Mouse (Mus musculus): ENCODE data around the gene Grb10. TPM values are rescaled to one million over a fixed set of nuclear protein-coding genes. Genes with fewer than 3 reads are reported as not detected.
A peak's percentile ranks its signal among the peaks of the same experiment; 100 is the strongest.

Grb10 gene
- total and polyA plus RNA-seq, 2 experiments from 2014 or later = 43.9 to 94.0 TPM

DNA sequence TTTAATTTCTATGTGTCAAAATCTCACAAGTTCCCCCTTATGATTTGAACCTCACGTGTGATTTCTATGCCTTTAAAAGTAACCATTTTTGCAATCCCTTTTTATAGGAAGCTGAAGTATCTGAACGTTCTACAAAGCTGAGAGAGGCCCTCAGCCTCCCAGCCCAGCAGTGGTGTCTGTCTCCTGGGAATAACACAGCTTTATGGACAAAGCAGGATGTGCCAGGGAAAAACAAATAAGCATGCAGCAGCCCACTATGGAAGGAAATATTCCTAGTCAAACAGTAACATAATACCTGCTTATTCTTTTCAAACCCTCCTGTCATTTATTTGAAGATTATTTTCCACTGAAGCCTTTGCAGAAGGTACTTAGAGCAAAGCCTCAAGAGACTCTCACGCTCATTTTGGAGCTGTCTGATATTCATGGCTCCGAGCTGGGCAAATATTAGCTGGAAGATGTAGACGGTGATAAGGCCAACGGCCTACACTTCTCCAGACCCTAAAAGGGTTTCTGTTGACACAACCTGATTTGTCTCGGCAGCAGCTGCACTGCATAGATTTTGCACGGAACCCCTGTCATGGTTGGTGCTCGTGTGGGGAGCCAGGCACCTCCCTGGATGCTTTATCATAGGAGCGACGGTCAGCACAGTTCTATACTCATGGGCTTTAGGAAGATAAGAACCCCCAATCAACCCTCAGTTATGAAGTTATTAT lies 153.8 kb downstream of the Grb10 start:
- DNase-seq (ENCODE audit: low spot score) (no peak), ATAC-seq (ENCODE audit: low FRiP score) (no peak)
- WGBS = 29% methylated on average over 11 of the region's 11 CpGs
- Histone ChIP-seq H3K4me1 (ENCODE audit: insufficient read depth, low read length) (0 out of 2 replicates have a peak, but pooled peaks cover under 1% of the 10 kb centered on the region), H3K4me2 (ENCODE audit: low read depth, low read length, poor library complexity, severe bottlenecking) (no peak overlapping the region), H3K27me3 (ENCODE audit: insufficient read depth, low read length) (no peaks in the 10 kb centered on the region), H3K9ac (replicated peaks; ENCODE audit: low read length, poor library complexity, severe bottlenecking) (0 out of 2 replicates have a peak overlapping the region, but pooled peaks have one; percentile 33), H3K9me3 (ENCODE audit: low read length) (no peaks in the 10 kb centered on the region), H3K4me3 (ENCODE audit: low read depth, low read length) (no peak overlapping the region), H3K27ac (ENCODE audit: low read depth, low read length) (no peak overlapping the region), H3K36me3 (ENCODE audit: insufficient read depth, low read length) (no peaks in the 10 kb centered on the region)
- TF ChIP-seq CTCF (IDR thresholded peaks at IDR 0.05) = no peak

DNA sequence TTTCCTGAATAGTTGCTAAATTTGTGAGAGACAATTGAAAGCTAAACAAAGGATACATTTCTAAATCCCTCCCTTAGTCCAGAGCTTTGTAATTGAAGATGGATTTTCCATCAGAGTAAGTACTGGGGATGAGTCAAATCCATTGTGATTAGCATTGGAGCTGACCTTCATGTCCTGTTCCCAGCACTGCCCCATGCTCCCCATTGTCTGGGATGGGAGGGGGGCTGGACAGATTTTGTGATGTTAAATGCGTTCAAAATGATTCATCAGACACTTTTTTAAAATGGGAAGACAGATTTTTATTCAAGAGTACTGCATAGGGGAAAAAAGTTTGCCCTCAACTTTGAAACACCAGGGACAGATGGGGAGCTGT lies 156.7 kb downstream of the Grb10 start:
- WGBS = 6% methylated on average over 1 of the region's 1 CpGs
- DNase-seq (ENCODE audit: low spot score) = no peak
- TF ChIP-seq CTCF (IDR thresholded peaks at IDR 0.05) = no peak
- H3K9me3 ChIP-seq (ENCODE audit: low read length) = no peaks in the 10 kb centered on the region
- no peaks in the 10 kb centered on the region for H3K4me1 ChIP-seq (ENCODE audit: insufficient read depth, low read length)
- H3K4me3 ChIP-seq (ENCODE audit: low read depth, low read length) = no peak overlapping the region
- no peaks in the 10 kb centered on the region for H3K36me3 ChIP-seq (ENCODE audit: insufficient read depth, low read length)
- H3K27me3 ChIP-seq (ENCODE audit: insufficient read depth, low read length) = no peaks in the 10 kb centered on the region
- no peak overlapping the region for H3K4me2 ChIP-seq (ENCODE audit: low read depth, low read length, poor library complexity, severe bottlenecking)
- H3K27ac ChIP-seq (ENCODE audit: low read depth, low read length) = no peak overlapping the region
- H3K9ac ChIP-seq (replicated peaks; ENCODE audit: low read length, poor library complexity, severe bottlenecking) = no peak overlapping the region
- no peak for ATAC-seq (ENCODE audit: low FRiP score)

DNA sequence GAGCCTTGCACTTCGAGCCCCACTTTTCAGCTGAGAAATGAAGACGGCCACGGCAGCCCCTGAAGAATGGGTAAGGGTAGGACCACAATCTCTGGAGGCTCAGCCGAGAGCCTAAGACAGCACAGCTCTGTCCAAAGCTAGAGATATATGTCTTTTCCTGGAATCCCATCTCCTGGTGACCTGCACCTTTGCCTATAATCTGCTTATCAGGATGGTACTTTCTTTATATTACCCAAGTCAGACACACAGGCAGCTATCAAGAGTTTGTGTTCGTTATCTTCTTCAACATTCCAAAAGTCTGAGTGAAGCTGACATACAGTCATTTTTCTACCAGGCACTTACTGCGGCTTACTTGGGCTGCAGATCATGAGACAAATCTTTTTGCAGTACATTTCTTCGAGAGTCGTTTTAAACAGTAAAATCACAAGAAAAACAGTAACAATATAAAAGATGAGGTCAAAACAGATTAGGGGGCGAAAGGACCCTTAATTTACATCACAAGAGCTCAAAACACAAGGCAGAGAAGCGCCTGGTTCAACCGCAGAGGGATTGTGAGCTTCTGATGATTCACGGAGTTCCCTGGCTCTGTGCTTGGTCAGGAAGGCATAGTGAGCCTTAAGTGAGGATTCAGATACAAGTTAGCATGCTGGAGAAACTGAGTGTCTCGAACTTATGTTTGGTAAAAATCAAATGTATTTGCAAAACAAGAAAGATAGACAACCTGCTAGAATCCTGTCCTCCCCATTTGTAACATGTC lies 157.3 kb downstream of the Grb10 start:
- Histone ChIP-seq H3K9me3 (ENCODE audit: low read length) (no peaks in the 10 kb centered on the region), H3K4me1 (ENCODE audit: insufficient read depth, low read length) (no peaks in the 10 kb centered on the region), H3K36me3 (ENCODE audit: insufficient read depth, low read length) (no peaks in the 10 kb centered on the region), H3K4me2 (ENCODE audit: low read depth, low read length, poor library complexity, severe bottlenecking) (no peak overlapping the region), H3K4me3 (ENCODE audit: low read depth, low read length) (no peak overlapping the region), H3K27me3 (ENCODE audit: insufficient read depth, low read length) (no peaks in the 10 kb centered on the region), H3K27ac (ENCODE audit: low read depth, low read length) (no peak overlapping the region), H3K9ac (replicated peaks; ENCODE audit: low read length, poor library complexity, severe bottlenecking) (no peak overlapping the region)
- no peak for ATAC-seq (ENCODE audit: low FRiP score)
- DNase-seq (ENCODE audit: low spot score) = no peak
- WGBS = 31% methylated on average over 13 of the region's 13 CpGs
- TF ChIP-seq CTCF (IDR thresholded peaks at IDR 0.05) = no peak

Other genes with a start within 250 kb of the Grb10 start
- gene Fignl1, start 229.7 kb downstream of the Grb10 start, total RNA-seq (2014; rRNA removed) = 4.4 and 5.2 TPM in 2 replicates
- 2.2 and 3.7 TPM in 2 replicates for gene Fignl1, start 229.7 kb downstream of the Grb10 start, polyA plus RNA-seq (2015; fragmentation: Nextera tagmentation; extraction: Ambion mirVana)
- gene Ddc, start 140.5 kb downstream of the Grb10 start, total RNA-seq (2014; rRNA removed) = 27.4 and 35.0 TPM in 2 replicates
- gene Ddc, start 140.5 kb downstream of the Grb10 start, polyA plus RNA-seq (2015; fragmentation: Nextera tagmentation; extraction: Ambion mirVana) = 23.0 and 23.4 TPM in 2 replicates